Mouse (Mus musculus): ENCODE measurements around the gene Smtn.

Smtn gene

GRCm38 (mm10) chr11:3522285-3523000 is 18.0 kb downstream of the Smtn start:
- Histone ChIP-seq H3K4me1 (replicated peaks; ENCODE audit: low read depth, low read length) (peaks cover 45% of the 10 kb centered on the region), H3K4me3 (replicated peaks; ENCODE audit: low read length) (no peak overlapping the region), H3K27me3 (ENCODE audit: insufficient read depth, low read length) (peaks cover 35% of the 10 kb centered on the region), H3K36me3 (ENCODE audit: insufficient read depth, low read length) (peaks cover 89% of the 10 kb centered on the region), H3K9me3 (ENCODE audit: low read length) (no peaks in the 10 kb centered on the region)
- TF ChIP-seq CTCF (conservative IDR thresholded peaks at IDR 0.05; ENCODE audit: low read length) (no peak), POU5F1 (IDR thresholded peaks at IDR 0.05; ENCODE audit: borderline replicate concordance, low read length) (no peak), NANOG (IDR thresholded peaks at IDR 0.05; ENCODE audit: borderline replicate concordance, low read length) (no peak)

GRCm38 (mm10) chr11:3521339-3522224 is 18.8 kb downstream of the Smtn start:
- no peak for TF ChIP-seq CTCF (conservative IDR thresholded peaks at IDR 0.05; ENCODE audit: low read length)
- TF ChIP-seq POU5F1 (IDR thresholded peaks at IDR 0.05; ENCODE audit: borderline replicate concordance, low read length) = no peak
- no peak for TF ChIP-seq NANOG (IDR thresholded peaks at IDR 0.05; ENCODE audit: borderline replicate concordance, low read length)
- H3K36me3 ChIP-seq (ENCODE audit: insufficient read depth, low read length) = peaks cover 82% of the 10 kb centered on the region
- no peaks in the 10 kb centered on the region for H3K9me3 ChIP-seq (ENCODE audit: low read length)
- H3K4me1 ChIP-seq (replicated peaks; ENCODE audit: low read depth, low read length) = peaks cover 47% of the 10 kb centered on the region
- peak overlapping the region; percentile 45 for H3K4me3 ChIP-seq (replicated peaks; ENCODE audit: low read length)
- H3K27me3 ChIP-seq (ENCODE audit: insufficient read depth, low read length) = peaks cover 43% of the 10 kb centered on the region

GRCm38 (mm10) chr11:3520919-3521318 is 19.5 kb downstream of the Smtn start:
- Histone ChIP-seq H3K27me3 (ENCODE audit: insufficient read depth, low read length) (peaks cover 50% of the 10 kb centered on the region), H3K36me3 (ENCODE audit: insufficient read depth, low read length) (peaks cover 75% of the 10 kb centered on the region), H3K4me1 (replicated peaks; ENCODE audit: low read depth, low read length) (peaks cover 54% of the 10 kb centered on the region), H3K9me3 (ENCODE audit: low read length) (no peaks in the 10 kb centered on the region), H3K4me3 (replicated peaks; ENCODE audit: low read length) (peak overlapping the region; percentile 45)
- TF ChIP-seq CTCF (conservative IDR thresholded peaks at IDR 0.05; ENCODE audit: low read length) = no peak
- no peak for TF ChIP-seq POU5F1 (IDR thresholded peaks at IDR 0.05; ENCODE audit: borderline replicate concordance, low read length)
- TF ChIP-seq NANOG (IDR thresholded peaks at IDR 0.05; ENCODE audit: borderline replicate concordance, low read length) = no peak

GRCm38 (mm10) chr11:3519756-3520398 is 20.5 kb downstream of the Smtn start:
- TF ChIP-seq NANOG (IDR thresholded peaks at IDR 0.05; ENCODE audit: borderline replicate concordance, low read length) = no peak
- no peak for TF ChIP-seq CTCF (conservative IDR thresholded peaks at IDR 0.05; ENCODE audit: low read length)
- TF ChIP-seq POU5F1 (IDR thresholded peaks at IDR 0.05; ENCODE audit: borderline replicate concordance, low read length) = no peak
- peaks cover 65% of the 10 kb centered on the region for H3K36me3 ChIP-seq (ENCODE audit: insufficient read depth, low read length)
- H3K4me1 ChIP-seq (replicated peaks; ENCODE audit: low read depth, low read length) = peaks cover 64% of the 10 kb centered on the region
- H3K4me3 ChIP-seq (replicated peaks; ENCODE audit: low read length) = no peak overlapping the region
- peaks cover 60% of the 10 kb centered on the region for H3K27me3 ChIP-seq (ENCODE audit: insufficient read depth, low read length)
- H3K9me3 ChIP-seq (ENCODE audit: low read length) = no peaks in the 10 kb centered on the region

- H3K27me3 ChIP-seq (ENCODE audit: insufficient read depth, low read length) = peaks cover 61% of the 10 kb centered on the region
- no peak overlapping the region for H3K4me3 ChIP-seq (replicated peaks; ENCODE audit: low read length)
- no peaks in the 10 kb centered on the region for H3K9me3 ChIP-seq (ENCODE audit: low read length)
- no peak for TF ChIP-seq POU5F1 (IDR thresholded peaks at IDR 0.05; ENCODE audit: borderline replicate concordance, low read length)
- H3K4me1 ChIP-seq (replicated peaks; ENCODE audit: low read depth, low read length) = peaks cover 62% of the 10 kb centered on the region
- peaks cover 58% of the 10 kb centered on the region for H3K36me3 ChIP-seq (ENCODE audit: insufficient read depth, low read length)
Observed at GRCm38 (mm10) chr11:3519051-3519726, 21.2 kb downstream of the Smtn start.

GRCm38 (mm10) chr11:3517846-3518732 is 22.3 kb downstream of the Smtn start:
- TF ChIP-seq POU5F1 (IDR thresholded peaks at IDR 0.05; ENCODE audit: borderline replicate concordance, low read length) (no peak), CTCF (conservative IDR thresholded peaks at IDR 0.05; ENCODE audit: low read length) (no peak), NANOG (IDR thresholded peaks at IDR 0.05; ENCODE audit: borderline replicate concordance, low read length) (no peak)
- no peaks in the 10 kb centered on the region for H3K9me3 ChIP-seq (ENCODE audit: low read length)
- H3K27me3 ChIP-seq (ENCODE audit: insufficient read depth, low read length) = peaks cover 61% of the 10 kb centered on the region

More at GRCm38 (mm10) chr11:3517846-3518732, 22.3 kb downstream of the Smtn start:
- H3K36me3 ChIP-seq (ENCODE audit: insufficient read depth, low read length) = peaks cover 47% of the 10 kb centered on the region
- H3K4me1 ChIP-seq (replicated peaks; ENCODE audit: low read depth, low read length) = peaks cover 67% of the 10 kb centered on the region
- H3K4me3 ChIP-seq (replicated peaks; ENCODE audit: low read length) = peak overlapping the region; percentile 68

Data from E14TG2a.4 (cell line).